Mouse (Mus musculus) embryo, embryonic 9.5 days (tissue): ENCODE results near the gene Slc24a2.

Source experiments
- DNase-seq: peaks from one replicate; pipeline ENCODE4 v3.0.0-alpha.2; 2017; ENCODE audit errors: extremely low spot score

The Slc24a2 gene

GRCm38 (mm10) chr4:86955448-86955847, 274.8 kb downstream of the Slc24a2 start:
- no peak for DNase-seq

- DNase-seq: no peak
Observed at GRCm38 (mm10) chr4:86953519-86953918, 276.8 kb downstream of the Slc24a2 start.

GRCm38 (mm10) chr4:86948794-86949193, 281.5 kb downstream of the Slc24a2 start:
- DNase-seq: no peak

- no peak for DNase-seq
Observed at GRCm38 (mm10) chr4:86943296-86943695, 287.0 kb downstream of the Slc24a2 start.

GRCm38 (mm10) chr4:86942656-86943055, 287.6 kb downstream of the Slc24a2 start:
- DNase-seq: no peak

GRCm38 (mm10) chr4:86936706-86937105, 293.6 kb downstream of the Slc24a2 start:
- DNase-seq: no peak

- DNase-seq: no peak
Observed at GRCm38 (mm10) chr4:86936217-86936616, 294.1 kb downstream of the Slc24a2 start.
